Mouse (Mus musculus) thymus, postnatal 36 days (tissue): Measurements from ENCODE around the gene Odf3l1.
"Not testable (repeated sequence)": the region's sequence is repeated elsewhere in the genome, so short reads cannot be mapped to it uniquely, and the experiment has no call there.

Source experiments
- DNase-seq, 2 experiments: peaks; one replicate each; pipeline ENCODE4 v3.0.0; 2022; ENCODE audit warnings: mixed read lengths in 2 of 2

The Odf3l1 gene

GRCm38 (mm10) chr9:56864216-56864729 is at the start of gene Odf3l1:
Gene Odf3l1, minus strand, starts transcription at chr9:56864679.
- DNase-seq, result no peak

GRCm38 (mm10) chr9:56913991-56914390 is 49.5 kb upstream of the Odf3l1 start:
- no peak for DNase-seq

GRCm38 (mm10) chr9:56911017-56911416 is 46.5 kb upstream of the Odf3l1 start:
- no peak for DNase-seq

GRCm38 (mm10) chr9:56909991-56910390 is 45.5 kb upstream of the Odf3l1 start:
- DNase-seq, result not testable (repeated sequence)

- no peak for DNase-seq
Measured at GRCm38 (mm10) chr9:56907549-56907948, 43.1 kb upstream of the Odf3l1 start.

GRCm38 (mm10) chr9:56903662-56904061 is 39.2 kb upstream of the Odf3l1 start:
- DNase-seq, result no peak

- DNase-seq, result no peak
Measured at GRCm38 (mm10) chr9:56901187-56901586, 36.7 kb upstream of the Odf3l1 start.

GRCm38 (mm10) chr9:56900571-56900970 is 36.1 kb upstream of the Odf3l1 start:
- no peak for DNase-seq

- DNase-seq, result no peak
Measured at GRCm38 (mm10) chr9:56900060-56900459, 35.6 kb upstream of the Odf3l1 start.

GRCm38 (mm10) chr9:56899409-56899808 is 34.9 kb upstream of the Odf3l1 start:
- no peak for DNase-seq

- no peak for DNase-seq
Measured at GRCm38 (mm10) chr9:56896779-56897178, 32.3 kb upstream of the Odf3l1 start.

- DNase-seq, result peak in 1 of 2 experiments; percentile 20
Measured at GRCm38 (mm10) chr9:56894006-56894405, 29.5 kb upstream of the Odf3l1 start.

- DNase-seq, result no peak
Measured at GRCm38 (mm10) chr9:56893313-56893712, 28.8 kb upstream of the Odf3l1 start.

GRCm38 (mm10) chr9:56892111-56892510 is 27.6 kb upstream of the Odf3l1 start:
- DNase-seq, result no peak

GRCm38 (mm10) chr9:56891517-56892011 is 27.1 kb upstream of the Odf3l1 start:
- DNase-seq, result peak in 1 of 2 experiments; percentile 46

- DNase-seq, result no peak
Measured at GRCm38 (mm10) chr9:56890522-56891250, 26.2 kb upstream of the Odf3l1 start.

- peak; percentile 36 to 37 for DNase-seq
Measured at GRCm38 (mm10) chr9:56889817-56890216, 25.3 kb upstream of the Odf3l1 start.

GRCm38 (mm10) chr9:56887581-56887980 is 23.1 kb upstream of the Odf3l1 start:
- no peak for DNase-seq

- DNase-seq, result no peak
Measured at GRCm38 (mm10) chr9:56886601-56887000, 22.1 kb upstream of the Odf3l1 start.

GRCm38 (mm10) chr9:56886113-56886512 is 21.6 kb upstream of the Odf3l1 start:
- peak; percentile 28 to 38 for DNase-seq

- no peak for DNase-seq
Measured at GRCm38 (mm10) chr9:56884328-56884727, 19.8 kb upstream of the Odf3l1 start.

GRCm38 (mm10) chr9:56883470-56883869 is 19.0 kb upstream of the Odf3l1 start:
- DNase-seq, result no peak

- DNase-seq, result no peak
Measured at GRCm38 (mm10) chr9:56882818-56883217, 18.3 kb upstream of the Odf3l1 start.

GRCm38 (mm10) chr9:56882283-56882682 is 17.8 kb upstream of the Odf3l1 start:
- no peak for DNase-seq
